Mouse (Mus musculus) liver, adult (tissue): ENCODE results near the gene Alx3.
A peak's percentile ranks its signal among the peaks of the same experiment; 100 is the strongest.

Source experiments
- GATA4 ChIP-seq: IDR thresholded peaks from 2 replicates; pipeline ENCODE4 v1.6.1; 2014; ENCODE audit warnings: mild to moderate bottlenecking, low read length; ENCODE audit not compliant: insufficient replicate concordance

The Alx3 gene

GRCm38 (mm10) chr3:107577810-107578390 lies 16.9 kb upstream of the Alx3 start:
- peak; percentile 79; the same call in 1 of the 2 replicates for TF ChIP-seq GATA4

GRCm38 (mm10) chr3:107579466-107579865 lies 15.4 kb upstream of the Alx3 start:
- no peak for TF ChIP-seq GATA4

GRCm38 (mm10) chr3:107581103-107582010 lies 13.5 kb upstream of the Alx3 start:
- TF ChIP-seq GATA4 = no peak

GRCm38 (mm10) chr3:107582130-107582874 lies 12.5 kb upstream of the Alx3 start:
- no peak for TF ChIP-seq GATA4

GRCm38 (mm10) chr3:107582875-107583767 lies 11.7 kb upstream of the Alx3 start:
- no peak for TF ChIP-seq GATA4

- no peak for TF ChIP-seq GATA4
These were observed 10.9 kb upstream of the Alx3 start for GRCm38 (mm10) chr3:107583893-107584292.

GRCm38 (mm10) chr3:107586504-107586903 lies 8.3 kb upstream of the Alx3 start:
- TF ChIP-seq GATA4 = no peak

- no peak for TF ChIP-seq GATA4
These were observed 3.2 kb upstream of the Alx3 start for GRCm38 (mm10) chr3:107591612-107592011.

GRCm38 (mm10) chr3:107593632-107594031 lies 1.2 kb upstream of the Alx3 start:
- TF ChIP-seq GATA4 = no peak

- TF ChIP-seq GATA4 = no peak
These were observed 570 bp downstream of the Alx3 start for GRCm38 (mm10) chr3:107595264-107595937.

GRCm38 (mm10) chr3:107595938-107596461 lies 1.2 kb downstream of the Alx3 start:
- TF ChIP-seq GATA4 = no peak

GRCm38 (mm10) chr3:107596559-107596958 lies 1.7 kb downstream of the Alx3 start:
- no peak for TF ChIP-seq GATA4

GRCm38 (mm10) chr3:107597134-107597533 lies 2.3 kb downstream of the Alx3 start:
- no peak for TF ChIP-seq GATA4

- no peak for TF ChIP-seq GATA4
These were observed 3.0 kb downstream of the Alx3 start for GRCm38 (mm10) chr3:107597586-107598389.

- TF ChIP-seq GATA4 = no peak
These were observed 5.3 kb downstream of the Alx3 start for GRCm38 (mm10) chr3:107600127-107600526.
